Mouse (Mus musculus) retina, embryonic 14.5 days (tissue): ENCODE data around the gene Gemin5.
"Not testable (repeated sequence)": the region's sequence is repeated elsewhere in the genome, so short reads cannot be mapped to it uniquely, and the experiment has no call there.

ENCODE experiments used
- DNase-seq: peaks from one replicate; pipeline ENCODE4 v3.0.0-alpha.2; 2015; ENCODE audit warnings: low spot score

The Gemin5 gene

GRCm38 (mm10) chr11:58168167-58168915 is at the start of gene Gemin5:
Gemin5 (minus strand) TSS chr11:58168539.
- peak; percentile 91 for DNase-seq

GRCm38 (mm10) chr11:58216823-58217222 is 48.5 kb upstream of the Gemin5 start:
- DNase-seq, result no peak

GRCm38 (mm10) chr11:58215814-58216213 is 47.5 kb upstream of the Gemin5 start:
- no peak for DNase-seq

GRCm38 (mm10) chr11:58215049-58215430 is 46.7 kb upstream of the Gemin5 start:
- DNase-seq, result not testable (repeated sequence)

- peak; percentile 42 for DNase-seq
Measured at GRCm38 (mm10) chr11:58214391-58215048, 46.2 kb upstream of the Gemin5 start.

- no peak for DNase-seq
Measured at GRCm38 (mm10) chr11:58213673-58214342, 45.5 kb upstream of the Gemin5 start.

GRCm38 (mm10) chr11:58211682-58212067 is 43.3 kb upstream of the Gemin5 start:
- no peak for DNase-seq

GRCm38 (mm10) chr11:58211062-58211681 is 42.8 kb upstream of the Gemin5 start:
- no peak for DNase-seq

GRCm38 (mm10) chr11:58210321-58210886 is 42.1 kb upstream of the Gemin5 start:
- no peak for DNase-seq

GRCm38 (mm10) chr11:58201052-58201451 is 32.7 kb upstream of the Gemin5 start:
- no peak for DNase-seq

GRCm38 (mm10) chr11:58200226-58200625 is 31.9 kb upstream of the Gemin5 start:
- DNase-seq, result no peak

- DNase-seq, result peak; percentile 27
Measured at GRCm38 (mm10) chr11:58199229-58200037, 31.1 kb upstream of the Gemin5 start, which contains the start of the genes Igtp and Irgm2. Igtp (plus strand) TSS chr11:58199556. Irgm2 (plus strand) TSS chr11:58199618.

- no peak for DNase-seq
Measured at GRCm38 (mm10) chr11:58198663-58199062, 30.3 kb upstream of the Gemin5 start.

GRCm38 (mm10) chr11:58193860-58194520 is 25.7 kb upstream of the Gemin5 start:
- DNase-seq, result no peak

GRCm38 (mm10) chr11:58193326-58193725 is 25.0 kb upstream of the Gemin5 start:
- DNase-seq, result no peak

- no peak for DNase-seq
Measured at GRCm38 (mm10) chr11:58189675-58190074, 21.3 kb upstream of the Gemin5 start.

GRCm38 (mm10) chr11:58183579-58183978 is 15.2 kb upstream of the Gemin5 start:
- no peak for DNase-seq

- no peak for DNase-seq
Measured at GRCm38 (mm10) chr11:58180756-58181155, 12.4 kb upstream of the Gemin5 start.

- not testable (repeated sequence) for DNase-seq
Measured at GRCm38 (mm10) chr11:58179986-58180385, 11.6 kb upstream of the Gemin5 start.

GRCm38 (mm10) chr11:58179563-58179962 is 11.2 kb upstream of the Gemin5 start:
- DNase-seq, result peak; percentile 91
